Mouse (Mus musculus) urinary bladder, adult 2 months (tissue): ENCODE measurements around the gene Cd59b. TPM values are rescaled to one million over a fixed set of nuclear protein-coding genes. Genes with fewer than 3 reads are reported as not detected.
A peak's percentile ranks its signal among the peaks of the same experiment; 100 is the strongest.
"Not testable (repeated sequence)": the region's sequence is repeated elsewhere in the genome, so short reads cannot be mapped to it uniquely, and the experiment has no call there.

Experiments
- DNase-seq: peaks from one replicate; pipeline ENCODE4 v3.0.0; 2022; ENCODE audit warnings: low spot score
- polyA plus RNA-seq: library from polyadenylated mRNA; depleted of rRNA; stranded (reverse); fragments of >200 nt; gene quantifications from 2 replicates; pipeline ENCODE4 v1.2.3, GENCODE M21; 2012

Gene Cd59b
- polyA plus RNA-seq, 1 experiment: 17.4 TPM

GRCm38 (mm10) chr2:104065526-104065925 is 4.1 kb upstream of the Cd59b start, which contains the start of gene Gm10912:
Gene Gm10912 (plus strand): TSS chr2:104065826.
- not testable (repeated sequence) for DNase-seq

GRCm38 (mm10) chr2:104068450-104068849 is 1.2 kb upstream of the Cd59b start, which contains the start of gene Gm10799:
Gene Gm10799 (minus strand): TSS chr2:104068550.
- not testable (repeated sequence) for DNase-seq

DNA sequence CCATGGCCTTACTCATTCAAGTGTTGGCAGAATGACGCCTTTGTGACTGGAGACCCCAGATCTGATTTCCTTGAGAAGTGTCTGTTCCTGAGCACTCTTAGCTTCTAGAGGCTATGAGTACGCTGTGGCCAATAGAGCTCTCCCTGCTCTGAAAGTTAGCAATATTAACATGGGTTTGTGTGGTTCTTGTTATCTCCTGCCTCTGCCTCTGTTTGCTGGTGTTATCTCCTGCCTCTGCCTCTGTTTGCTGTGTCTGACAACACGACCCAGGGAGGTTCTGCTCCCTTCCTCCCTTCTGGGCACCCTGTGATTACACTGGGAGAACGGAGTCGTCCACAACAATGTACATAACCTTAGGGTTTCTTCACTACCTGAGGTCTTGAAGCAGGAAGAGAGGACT is 8.6 kb downstream of the Cd59b start:
- not testable (repeated sequence) for DNase-seq

DNA sequence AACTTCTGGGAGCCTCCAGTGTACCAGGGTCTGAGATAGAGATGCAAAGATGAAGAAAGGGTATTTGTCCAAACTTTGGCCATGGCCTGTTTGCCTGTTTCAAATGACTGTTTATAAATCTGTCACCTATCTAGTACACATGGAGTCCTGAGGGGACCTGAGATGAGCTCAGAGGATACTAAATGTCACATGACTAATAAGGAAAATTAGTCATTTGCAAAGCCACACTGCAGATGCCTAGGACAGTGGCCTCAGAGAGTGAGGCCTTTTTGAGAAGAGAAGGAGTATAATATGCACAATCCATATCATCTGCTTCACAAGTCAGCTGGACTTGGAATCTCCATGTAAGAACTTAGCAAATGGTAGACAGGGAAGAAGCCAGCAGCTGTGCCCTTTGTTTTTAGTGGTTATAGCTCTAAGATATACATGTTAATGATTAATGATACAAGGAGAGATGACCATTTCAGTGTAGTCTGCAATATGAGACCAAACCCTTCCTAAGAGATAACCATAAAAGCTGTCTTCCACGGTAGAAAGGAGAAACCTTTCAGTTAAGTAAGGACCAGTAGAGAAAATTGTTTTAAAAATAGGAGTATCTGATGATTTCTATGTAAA is 11.9 kb downstream of the Cd59b start:
- DNase-seq: not testable (repeated sequence)

DNA sequence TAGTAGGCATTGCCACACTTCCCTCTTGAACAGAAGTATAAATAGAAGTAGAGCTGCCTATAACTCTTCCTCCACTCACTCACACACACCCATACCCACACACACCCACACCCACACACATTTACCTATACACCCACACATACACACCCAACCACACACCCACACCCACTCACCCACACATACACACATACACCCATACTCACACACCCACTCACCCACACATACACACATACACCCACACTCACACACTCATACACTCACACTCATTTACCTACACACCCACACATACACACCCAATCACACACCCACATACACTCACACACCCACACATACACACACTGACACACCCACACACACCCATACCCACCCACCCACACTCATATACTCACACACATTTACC is 12.8 kb downstream of the Cd59b start:
- DNase-seq: no peak

- not testable (repeated sequence) for DNase-seq
These were observed 14.4 kb downstream of the Cd59b start for GRCm38 (mm10) chr2:104084027-104084426.

- DNase-seq: not testable (repeated sequence)
These were observed 17.9 kb downstream of the Cd59b start for GRCm38 (mm10) chr2:104087562-104087961.

DNA sequence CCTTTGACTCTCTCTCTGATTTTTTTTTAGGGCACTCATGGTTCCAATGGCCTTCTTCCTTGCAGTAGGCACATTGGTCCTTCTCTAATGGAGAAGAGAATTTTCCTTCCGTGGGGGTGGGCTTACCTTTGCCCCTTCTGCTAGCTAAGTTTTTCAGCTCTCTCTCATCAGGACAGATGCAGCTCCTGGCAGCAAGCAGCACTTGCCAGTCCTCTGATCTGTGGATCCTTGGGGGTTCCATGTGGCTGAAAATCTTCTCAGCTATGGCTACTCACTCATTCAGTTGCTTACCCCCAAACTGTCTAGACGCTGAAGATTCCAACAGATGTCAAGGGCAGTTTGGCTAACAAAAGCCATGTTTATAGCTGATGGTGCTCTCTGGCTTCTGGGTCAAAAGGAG is 23.7 kb downstream of the Cd59b start:
- DNase-seq: no peak

DNA sequence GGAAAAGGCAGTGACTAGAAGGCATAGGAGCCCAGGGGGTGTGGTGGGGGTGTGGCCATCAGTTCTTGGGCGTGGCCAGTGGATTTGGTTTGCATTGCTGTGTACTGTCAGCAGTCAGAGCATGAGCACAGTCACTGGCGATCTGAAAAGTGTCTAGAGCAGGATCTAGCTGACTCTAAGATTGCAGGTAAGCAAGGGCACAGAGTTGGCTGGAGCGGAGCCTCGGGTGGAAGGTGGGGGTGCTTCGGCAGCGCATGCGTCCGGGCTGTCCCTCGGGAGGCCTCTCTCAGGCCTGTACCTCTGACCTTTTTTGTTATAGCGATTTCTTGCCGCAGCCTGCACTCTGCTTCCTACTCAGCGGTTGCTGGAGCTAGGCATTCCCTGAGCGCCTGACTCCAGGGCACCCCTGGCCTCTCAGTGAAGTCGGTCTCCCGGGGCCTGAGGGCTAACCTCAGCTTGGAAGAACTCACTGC is 26.1 kb downstream of the Cd59b start, which contains the start of gene Cd59a:
Gene Cd59a, plus strand, starts transcription at position 61 of the 473 bp plus-strand sequence.
- DNase-seq: peak; percentile 48

GRCm38 (mm10) chr2:104096256-104096655 is 26.6 kb downstream of the Cd59b start:
- DNase-seq: no peak

GRCm38 (mm10) chr2:104096796-104097195 is 27.1 kb downstream of the Cd59b start:
- DNase-seq: not testable (repeated sequence)

DNA sequence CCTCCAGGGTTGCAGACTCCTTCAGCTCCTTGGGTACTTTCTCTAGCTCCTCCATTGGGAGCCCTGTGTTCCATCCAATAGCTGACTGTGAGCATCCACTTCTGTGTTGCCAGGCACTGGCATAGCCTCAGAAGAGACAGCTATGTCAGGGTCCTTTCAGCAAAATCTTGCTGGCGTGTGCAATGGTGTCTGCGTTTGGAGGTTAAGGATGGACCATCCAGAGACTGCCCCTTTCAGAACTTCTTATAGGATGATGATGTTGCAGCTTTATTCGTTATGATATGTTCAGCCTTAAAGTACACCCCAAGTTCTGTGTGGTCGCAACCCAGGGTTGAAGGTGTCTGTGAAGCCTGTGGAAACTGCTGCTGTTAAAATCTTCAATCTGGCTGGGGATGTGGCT is 27.7 kb downstream of the Cd59b start:
- DNase-seq: not testable (repeated sequence)

GRCm38 (mm10) chr2:104098529-104099230 is 29.0 kb downstream of the Cd59b start:
- no peak for DNase-seq

DNA sequence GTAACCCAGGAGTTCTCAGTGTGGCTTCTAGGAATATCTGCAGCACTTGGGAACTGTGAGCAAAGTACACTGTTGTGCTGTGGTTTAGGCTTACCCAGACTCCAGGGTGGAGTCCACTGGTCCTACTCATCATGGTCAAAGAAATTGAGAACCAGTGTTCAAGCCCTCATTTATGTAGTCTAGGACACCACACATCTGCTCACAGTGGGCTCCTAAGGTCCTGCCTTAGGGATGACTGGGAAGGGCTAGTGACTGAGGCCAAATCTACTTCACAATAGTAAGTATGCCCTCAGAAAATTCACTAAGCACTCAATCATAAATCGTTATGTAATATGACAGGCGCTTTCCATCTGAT is 29.6 kb downstream of the Cd59b start:
- no peak for DNase-seq

DNA sequence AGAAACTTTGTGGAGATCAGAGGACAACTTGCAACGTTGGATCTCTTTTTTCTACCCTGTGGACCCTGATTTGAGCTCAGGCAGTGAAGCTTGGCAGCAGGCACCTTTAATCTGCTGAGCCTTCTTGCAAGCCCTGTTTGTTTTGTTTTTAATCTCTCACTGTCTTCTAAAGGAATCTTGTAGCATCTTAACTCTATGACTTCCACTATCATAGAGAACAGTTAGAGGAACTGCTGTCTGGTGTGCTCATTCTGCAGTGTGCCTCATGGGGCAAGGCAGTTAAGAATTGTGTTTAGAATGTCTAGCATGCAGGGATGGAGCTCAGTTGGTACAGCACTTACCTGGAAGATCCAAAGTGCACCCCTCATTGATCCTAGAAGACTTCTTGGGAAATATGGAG is 30.3 kb downstream of the Cd59b start:
- DNase-seq: no peak

DNA sequence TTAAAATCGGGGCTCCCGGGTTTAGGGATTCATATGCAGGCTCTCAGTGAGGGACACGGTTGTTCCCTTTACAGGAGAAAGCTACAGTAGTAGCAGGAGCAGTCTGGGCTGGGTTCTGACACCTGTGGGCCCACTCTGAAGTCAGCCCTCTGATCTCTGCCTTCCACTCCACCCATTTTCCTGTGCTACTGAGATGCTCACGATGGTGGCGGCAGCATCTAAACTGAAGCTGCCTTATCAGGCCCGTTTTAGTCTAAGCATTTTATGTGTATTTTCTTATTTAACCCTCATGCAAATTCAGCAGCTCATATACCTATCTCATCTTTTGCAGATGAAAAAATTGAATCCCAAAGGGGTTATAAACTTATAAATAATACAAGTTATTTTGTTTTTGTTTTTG is 35.2 kb downstream of the Cd59b start:
- no peak for DNase-seq

DNA sequence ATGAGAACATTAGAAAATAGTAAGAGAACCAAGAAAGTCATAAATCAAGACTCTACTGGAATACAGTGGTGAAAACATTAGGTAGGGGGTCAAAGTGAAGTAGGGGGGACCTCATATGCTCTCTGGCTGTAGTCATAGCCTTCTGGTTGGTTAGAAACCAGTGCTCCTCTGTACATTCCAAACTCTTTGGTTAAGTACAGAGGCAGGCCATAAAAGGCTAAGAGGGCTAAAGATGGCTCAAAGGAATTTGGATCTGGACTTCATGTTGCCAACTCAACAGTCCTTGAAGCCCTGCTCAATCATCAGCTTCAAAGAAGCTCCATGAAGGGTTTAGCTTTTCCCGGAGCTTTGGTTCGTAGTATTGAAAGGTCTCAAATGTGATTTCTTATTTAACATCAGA is 39.4 kb downstream of the Cd59b start:
- not testable (repeated sequence) for DNase-seq

GRCm38 (mm10) chr2:104109528-104109927 is 39.9 kb downstream of the Cd59b start:
- no peak for DNase-seq

GRCm38 (mm10) chr2:104110031-104110430 is 40.4 kb downstream of the Cd59b start:
- no peak for DNase-seq

GRCm38 (mm10) chr2:104111170-104111797 is 41.6 kb downstream of the Cd59b start:
- not testable (repeated sequence) for DNase-seq

- not testable (repeated sequence) for DNase-seq
These were observed 43.9 kb downstream of the Cd59b start for GRCm38 (mm10) chr2:104113563-104113962.

DNA sequence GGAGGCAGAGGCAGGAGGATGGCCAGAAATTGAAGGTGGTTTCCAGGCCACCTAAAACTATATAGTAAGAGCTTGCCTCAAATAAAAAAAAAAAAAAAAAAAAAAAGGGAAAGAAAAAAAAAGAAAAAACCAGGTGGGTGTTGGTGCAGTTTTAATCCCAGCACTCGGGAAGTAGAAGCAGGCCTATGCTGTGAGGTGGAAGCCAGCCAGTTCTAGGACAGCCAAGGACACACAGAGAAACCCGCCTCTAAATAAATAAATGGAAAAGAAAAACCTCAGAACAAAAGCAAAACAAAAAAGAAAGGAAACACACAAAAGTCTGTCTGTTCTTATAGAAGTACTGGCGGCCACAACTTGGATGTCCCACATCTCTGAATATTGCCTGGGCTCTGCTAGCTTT is 45.2 kb downstream of the Cd59b start:
- DNase-seq: no peak

- DNase-seq: not testable (repeated sequence)
These were observed 47.5 kb downstream of the Cd59b start for GRCm38 (mm10) chr2:104117173-104117572.
